Mouse (Mus musculus): Measurements from ENCODE around the gene Gpr37l1.

Gene Gpr37l1

DNA sequence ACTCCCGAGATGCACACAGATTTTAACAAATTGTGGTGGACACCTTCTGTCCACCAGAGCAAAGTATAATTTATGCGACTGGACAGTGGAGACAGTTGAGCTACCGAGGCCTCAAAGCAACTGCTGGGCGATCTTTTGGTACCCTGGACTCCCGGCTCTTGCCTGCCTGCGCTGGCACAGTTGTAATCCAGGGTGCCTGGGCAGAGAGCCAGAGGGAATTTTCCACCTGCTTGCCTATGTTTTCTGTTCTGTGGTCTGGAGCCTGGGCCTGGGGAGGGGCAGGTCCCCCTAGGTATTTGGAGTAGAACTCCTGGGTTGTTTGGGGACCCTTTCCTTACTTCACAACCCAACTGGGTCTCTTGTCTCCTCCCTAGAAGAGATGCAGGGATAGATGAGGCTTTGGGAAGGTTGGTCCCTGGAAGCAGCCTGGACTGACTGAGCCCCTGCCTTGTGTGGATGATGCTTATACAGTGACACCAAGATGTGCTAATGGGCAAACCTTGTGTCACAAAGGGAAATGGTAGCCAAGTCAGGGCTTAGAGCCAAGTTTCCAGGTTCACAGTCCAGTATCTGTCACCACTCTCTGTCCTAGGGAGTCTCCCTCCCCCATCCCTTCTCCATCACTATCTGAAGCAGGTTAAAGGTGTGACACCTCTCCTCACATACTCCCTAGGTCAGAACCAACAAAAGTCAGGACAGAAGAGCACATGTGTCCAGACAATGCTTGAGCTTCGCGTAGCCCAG, 14.6 kb upstream of the Gpr37l1 start:
- no peak for DNase-seq

GRCm38 (mm10) chr1:135181275-135181674, 13.8 kb upstream of the Gpr37l1 start:
- no peak for DNase-seq

DNA sequence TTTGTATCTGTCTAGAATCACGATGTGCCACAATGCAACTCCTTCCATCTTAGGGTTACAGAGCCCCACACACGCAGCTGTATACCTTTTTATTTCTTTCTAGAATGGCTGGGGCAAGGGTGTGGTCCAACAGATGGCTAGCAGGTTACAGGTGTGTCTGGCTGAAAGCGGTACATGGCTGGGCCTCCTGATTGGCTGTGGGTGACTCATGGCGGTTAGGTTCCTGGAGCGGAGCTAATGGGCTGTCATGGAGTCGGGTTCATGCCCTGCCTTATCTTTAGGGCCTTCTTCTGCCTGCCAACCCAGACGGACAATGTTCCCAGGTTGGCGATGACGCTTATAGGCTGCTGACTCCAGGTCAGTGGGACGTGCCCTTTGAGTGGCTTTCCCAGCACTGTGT, 13.3 kb upstream of the Gpr37l1 start:
- no peak for DNase-seq

DNA sequence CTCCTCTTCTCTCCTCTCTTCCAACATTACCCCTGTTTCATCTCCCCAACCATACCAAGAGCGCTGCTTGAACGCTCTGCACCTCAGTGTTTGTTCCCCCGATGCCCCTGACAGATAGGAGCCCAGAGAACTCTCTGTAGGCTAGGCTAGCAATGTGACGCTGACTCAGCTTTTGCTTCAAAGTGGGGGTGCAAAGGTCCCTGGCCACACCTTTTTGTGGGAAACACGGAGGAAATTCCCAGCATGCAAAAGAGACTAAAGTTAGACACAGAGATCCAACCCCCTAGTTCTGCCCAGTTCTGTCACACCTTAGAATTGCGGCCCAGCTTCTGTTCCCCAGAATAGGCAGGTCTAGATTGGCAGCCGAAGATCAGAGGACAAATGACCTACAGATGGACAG, 11.4 kb upstream of the Gpr37l1 start:
- DNase-seq: no peak

GRCm38 (mm10) chr1:135177724-135178123, 10.2 kb upstream of the Gpr37l1 start:
- no peak for DNase-seq

- DNase-seq: no peak
Measured at GRCm38 (mm10) chr1:135175176-135175575, 7.7 kb upstream of the Gpr37l1 start.

- DNase-seq: no peak
Measured at GRCm38 (mm10) chr1:135173311-135173710, 5.8 kb upstream of the Gpr37l1 start.

- peak; percentile 88 for DNase-seq
Measured at GRCm38 (mm10) chr1:135171984-135172383, 4.5 kb upstream of the Gpr37l1 start.

- DNase-seq: no peak
Measured at GRCm38 (mm10) chr1:135171202-135171601, 3.7 kb upstream of the Gpr37l1 start.

DNA sequence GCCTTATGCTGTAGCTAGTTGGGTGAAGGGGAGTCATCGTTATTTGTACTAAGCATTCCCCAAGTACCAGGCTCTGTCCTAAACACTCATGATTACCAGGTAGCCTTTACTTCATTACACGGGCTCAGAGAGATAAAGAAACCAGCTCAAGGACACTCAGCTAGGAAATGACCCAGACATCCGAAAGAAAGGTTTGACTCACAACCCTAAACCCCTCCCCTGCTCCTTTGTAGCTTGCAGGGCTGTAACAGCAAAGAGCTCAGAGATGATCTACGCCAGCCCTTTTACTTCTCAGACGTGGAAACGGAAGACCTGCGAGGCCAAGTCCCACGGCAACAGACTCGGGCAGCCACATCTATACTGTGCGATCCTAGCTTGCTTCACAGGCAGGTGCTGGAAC, 2.8 kb upstream of the Gpr37l1 start:
- no peak for DNase-seq

GRCm38 (mm10) chr1:135169556-135170224, 2.2 kb upstream of the Gpr37l1 start:
- DNase-seq: no peak

DNA sequence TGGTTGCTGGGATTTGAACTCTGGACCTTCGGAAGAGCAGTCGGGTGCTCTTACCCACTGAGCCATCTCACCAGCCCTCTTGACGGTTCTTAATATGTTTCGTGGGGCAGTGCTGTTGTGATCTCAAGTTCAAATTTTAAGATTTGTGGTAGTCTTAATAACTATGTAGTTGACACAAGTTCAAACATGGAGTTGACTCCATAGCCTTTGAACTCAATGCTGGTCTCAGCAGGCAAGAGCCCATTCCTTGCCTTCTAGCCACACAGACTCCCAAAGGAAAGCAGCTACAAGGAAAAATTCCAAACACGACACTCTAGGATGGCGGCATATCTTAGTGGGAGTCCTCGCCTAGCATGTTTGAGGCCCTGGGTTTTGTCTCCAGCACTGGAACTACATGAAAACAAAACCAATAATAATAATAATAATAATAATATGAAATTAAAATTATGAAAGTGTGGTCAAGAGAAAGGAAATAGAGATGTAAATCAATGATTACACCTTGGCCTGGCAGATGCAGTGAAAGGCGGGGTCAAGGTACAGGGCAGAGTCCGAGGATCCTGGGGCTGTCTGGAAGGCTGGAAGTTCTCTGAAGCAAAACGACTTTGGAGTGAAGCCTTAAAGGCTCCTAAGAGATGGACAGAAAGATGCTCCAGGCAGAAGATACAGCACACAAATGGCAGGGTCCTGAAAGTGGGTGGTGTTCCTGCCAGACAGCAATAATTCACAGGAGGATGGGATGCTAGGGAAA, 1.1 kb upstream of the Gpr37l1 start:
- DNase-seq: no peak

DNA sequence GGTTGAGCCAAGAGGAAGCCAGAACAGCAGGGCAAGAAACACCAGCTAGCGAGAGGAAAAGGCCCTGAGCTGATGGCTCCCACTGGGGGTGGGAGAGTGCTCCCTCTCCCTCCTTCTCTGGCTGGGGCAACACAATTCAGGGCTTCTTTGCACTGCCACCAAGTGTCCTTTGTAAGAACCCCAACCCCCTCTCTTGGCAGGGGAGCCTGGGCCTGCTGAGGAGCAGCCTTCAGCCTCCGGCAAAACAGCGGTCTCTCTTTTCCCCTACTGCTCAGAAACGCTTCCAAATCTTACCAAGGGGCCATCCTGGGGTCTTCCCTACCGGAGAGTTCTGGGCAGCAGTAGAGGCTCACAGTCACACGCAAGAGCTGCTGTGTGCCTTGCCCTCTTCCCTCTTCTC, 4.8 kb downstream of the Gpr37l1 start:
- no peak for DNase-seq

DNA sequence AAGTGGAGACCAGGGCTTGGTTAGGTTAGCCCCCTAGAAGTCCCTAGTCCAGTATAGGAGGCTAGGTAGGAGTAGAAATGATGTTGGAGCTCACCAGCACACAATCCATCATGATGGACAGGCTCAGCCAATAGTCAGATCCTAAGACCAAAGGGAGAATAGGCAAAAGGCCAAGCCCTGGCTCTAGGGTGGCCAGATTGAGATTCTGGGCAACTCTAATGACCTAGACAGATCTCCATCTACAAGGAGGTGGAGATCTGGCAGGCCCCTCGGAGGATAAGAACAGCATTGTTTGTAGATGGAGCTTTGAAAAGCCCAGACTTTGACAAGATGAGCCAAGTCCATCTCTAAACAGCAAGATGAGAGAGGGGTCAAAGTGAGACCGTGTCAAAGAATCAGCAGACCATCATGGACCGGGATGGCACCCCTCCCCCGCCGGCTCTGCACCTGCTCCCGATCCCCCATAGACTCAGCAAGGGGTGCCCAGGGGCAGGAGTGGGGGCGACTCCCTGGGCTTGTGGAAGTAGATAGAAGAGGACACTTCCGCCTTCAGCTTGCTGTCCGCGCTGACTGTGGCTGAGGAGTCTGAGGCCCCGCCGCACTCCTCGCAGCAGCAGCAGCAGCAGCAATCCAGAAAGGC, 7.0 kb downstream of the Gpr37l1 start:
- DNase-seq: no peak

DNA sequence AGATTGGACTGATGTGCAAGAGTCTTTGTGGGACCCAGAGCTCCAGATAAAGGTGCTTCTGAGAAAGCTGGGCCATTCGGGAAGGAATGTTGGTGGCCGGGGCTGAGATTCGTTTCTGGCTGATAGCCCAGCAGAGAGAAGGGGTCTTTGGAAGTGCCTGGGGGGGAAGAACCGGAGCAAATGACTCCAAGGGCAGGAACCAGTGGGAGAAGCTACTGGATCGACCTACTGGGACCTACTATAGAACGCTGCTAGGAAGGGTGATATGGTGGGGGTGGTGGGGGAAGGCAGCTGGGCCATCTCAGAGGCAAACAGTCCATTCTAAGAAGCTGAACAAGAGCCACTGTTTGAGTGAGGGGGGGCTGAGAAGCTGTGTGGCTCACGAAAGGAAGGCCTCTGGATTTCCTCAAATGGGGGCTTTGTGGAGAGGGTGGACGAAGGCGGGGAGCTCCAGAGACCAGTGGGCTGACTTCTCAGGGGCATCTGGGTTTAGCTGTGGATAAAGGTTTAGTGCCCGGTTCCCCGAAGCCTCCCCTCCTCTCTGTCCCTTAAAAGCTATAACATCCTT, 7.8 kb downstream of the Gpr37l1 start:
- DNase-seq: no peak

DNA sequence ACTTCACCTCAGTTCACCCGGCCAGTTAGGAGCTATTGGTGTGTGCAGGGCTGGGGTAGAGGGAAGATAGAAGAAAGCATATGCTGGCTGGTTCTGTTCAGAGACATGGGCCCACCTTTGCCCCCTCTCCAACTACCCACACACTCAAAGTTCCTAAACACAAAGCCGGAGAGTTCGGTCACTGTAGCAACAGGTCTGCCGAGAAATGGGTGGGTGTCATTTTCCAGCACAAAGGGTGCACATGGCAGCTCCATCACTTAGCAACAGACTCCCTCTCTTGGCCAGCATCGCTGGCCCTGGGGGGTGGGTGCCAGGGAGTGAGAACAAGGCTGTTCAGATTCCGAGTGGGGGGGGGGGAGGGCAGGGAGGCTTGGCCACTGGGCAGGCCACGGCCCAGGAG, 8.4 kb downstream of the Gpr37l1 start:
- peak; percentile 52 for DNase-seq

- DNase-seq: peak; percentile 51
Measured at GRCm38 (mm10) chr1:135158633-135159032, 8.8 kb downstream of the Gpr37l1 start.

GRCm38 (mm10) chr1:135156300-135156699, 11.2 kb downstream of the Gpr37l1 start:
- DNase-seq: no peak

- DNase-seq: peak; percentile 93
Measured at GRCm38 (mm10) chr1:135154411-135154959, 13.0 kb downstream of the Gpr37l1 start.

- no peak for DNase-seq
Measured at GRCm38 (mm10) chr1:135154011-135154410, 13.5 kb downstream of the Gpr37l1 start.

GRCm38 (mm10) chr1:135148996-135149395, 18.5 kb downstream of the Gpr37l1 start:
- DNase-seq: no peak

DNA sequence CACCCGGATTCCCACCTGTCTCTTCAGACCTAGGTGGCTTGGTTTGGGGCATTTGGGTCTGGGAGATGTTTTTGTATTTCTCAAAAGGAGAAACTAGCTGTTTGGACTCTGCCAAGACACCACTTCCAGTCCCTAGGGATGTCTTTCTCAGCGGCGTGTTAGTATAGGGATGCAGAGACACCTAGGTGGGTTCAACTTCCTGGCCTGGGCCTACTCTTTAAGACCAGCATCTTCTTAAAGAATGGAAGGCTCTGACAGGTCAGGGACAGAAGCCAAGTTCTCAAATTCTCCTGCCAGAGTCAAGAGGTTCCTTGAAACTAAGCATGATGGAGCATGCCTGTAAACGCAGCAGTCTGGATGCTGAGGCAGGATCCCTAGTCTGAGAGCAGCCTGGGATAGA, 19.0 kb downstream of the Gpr37l1 start:
- no peak for DNase-seq

GRCm38 (mm10) chr1:135147702-135148058, 19.8 kb downstream of the Gpr37l1 start:
- no peak for DNase-seq
